Mouse (Mus musculus) olfactory bulb, adult 2 months (tissue): ENCODE measurements around the gene Zfp574. TPM values are rescaled to one million over a fixed set of nuclear protein-coding genes. Genes with fewer than 3 reads are reported as not detected.

Source experiments
- H3K27ac ChIP-seq: fragments of 200-500 bp; 2 replicates; pipeline ENCODE4 v1.5.1; 2012; ENCODE audit warnings: low read depth, low read length; ENCODE audit not compliant: insufficient read depth
- H3K4me1 ChIP-seq: fragments of 200-500 bp; 2 replicates; pipeline ENCODE4 v1.6.1; 2012; ENCODE audit warnings: low read length; ENCODE audit not compliant: control insufficient read depth, insufficient read depth
- H3K4me3 ChIP-seq: fragments of 200-500 bp; 2 replicates; pipeline ENCODE4 v1.5.1; 2012; ENCODE audit warnings: mild to moderate bottlenecking, low read depth, low read length, moderate library complexity; ENCODE audit not compliant: insufficient read depth
- CTCF ChIP-seq: fragments of 200-500 bp; IDR thresholded peaks from 2 replicates; pipeline ENCODE4 v1.5.1; 2012; ENCODE audit warnings: low read depth, mild to moderate bottlenecking, low read length, moderate library complexity; ENCODE audit not compliant: insufficient read depth
- POLR2A ChIP-seq: fragments of 200-500 bp; IDR thresholded peaks from 2 replicates; pipeline ENCODE4 v1.6.1; 2012; ENCODE audit warnings: mild to moderate bottlenecking, low read depth, low read length, moderate library complexity; ENCODE audit not compliant: insufficient read depth
- WGBS: fragments of 180-500 bp; shearing (Covaris S2); methylation state at CpG from one replicate; pipeline ENCODE4 v1.1.7; 2018; 5-methylcytosine and 5-hydroxymethylcytosine counted together
- polyA plus RNA-seq: library from polyadenylated mRNA; stranded (reverse); fragments of >200 nt; gene quantifications from 2 replicates; pipeline ENCODE4 v1.2.4, GENCODE M21; 2012; ENCODE audit warnings: low replicate concordance; ENCODE audit not compliant: missing spikeins, insufficient read depth, insufficient read length

The Zfp574 gene
- polyA plus RNA-seq, 1 experiment = not detected

DNA sequence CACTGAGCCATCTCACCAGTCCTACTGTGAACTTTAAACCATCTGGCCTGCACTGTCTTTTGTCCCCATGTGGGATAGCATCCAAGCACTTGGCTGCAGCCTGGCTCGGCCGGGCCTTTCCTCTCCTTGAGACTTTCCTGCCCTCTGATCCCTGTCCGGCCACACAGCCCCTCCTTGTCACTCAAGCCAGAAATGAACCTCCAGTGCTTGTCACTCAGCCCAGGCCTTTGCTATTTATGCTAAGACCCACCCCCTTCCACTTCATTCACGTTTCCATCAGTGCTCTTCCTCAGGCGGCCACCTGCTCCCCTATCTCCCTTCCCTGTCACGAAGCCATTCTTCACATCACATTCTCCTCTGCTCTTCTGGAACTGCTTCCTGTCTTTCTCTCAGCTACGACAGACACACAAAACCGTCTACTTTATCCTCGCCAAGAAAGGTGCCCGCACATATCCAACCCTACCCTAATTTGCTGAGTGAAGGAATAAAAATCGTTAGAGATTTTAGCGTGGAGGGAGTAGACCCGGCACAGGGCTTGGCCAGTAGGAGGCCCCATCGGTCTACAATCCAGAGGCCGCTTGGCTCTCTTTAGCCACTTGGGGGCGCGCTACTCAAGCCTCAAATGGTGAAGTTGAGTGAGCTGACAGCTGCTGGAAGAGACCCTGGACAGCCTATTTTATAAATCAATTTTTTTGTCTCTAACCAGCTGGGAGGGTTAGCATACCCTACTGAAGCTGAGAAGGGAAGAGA, 33.2 kb downstream of the Zfp574 start:
- peaks cover 12% of the 10 kb centered on the region; the same call in 1 of the 2 replicates for H3K4me1 ChIP-seq
- WGBS = 19% methylated on average over 17 of the region's 17 CpGs
- H3K4me3 ChIP-seq = no peak overlapping the region
- peak; percentile 95 for TF ChIP-seq CTCF
- no peak for TF ChIP-seq POLR2A
- no peak overlapping the region for H3K27ac ChIP-seq

DNA sequence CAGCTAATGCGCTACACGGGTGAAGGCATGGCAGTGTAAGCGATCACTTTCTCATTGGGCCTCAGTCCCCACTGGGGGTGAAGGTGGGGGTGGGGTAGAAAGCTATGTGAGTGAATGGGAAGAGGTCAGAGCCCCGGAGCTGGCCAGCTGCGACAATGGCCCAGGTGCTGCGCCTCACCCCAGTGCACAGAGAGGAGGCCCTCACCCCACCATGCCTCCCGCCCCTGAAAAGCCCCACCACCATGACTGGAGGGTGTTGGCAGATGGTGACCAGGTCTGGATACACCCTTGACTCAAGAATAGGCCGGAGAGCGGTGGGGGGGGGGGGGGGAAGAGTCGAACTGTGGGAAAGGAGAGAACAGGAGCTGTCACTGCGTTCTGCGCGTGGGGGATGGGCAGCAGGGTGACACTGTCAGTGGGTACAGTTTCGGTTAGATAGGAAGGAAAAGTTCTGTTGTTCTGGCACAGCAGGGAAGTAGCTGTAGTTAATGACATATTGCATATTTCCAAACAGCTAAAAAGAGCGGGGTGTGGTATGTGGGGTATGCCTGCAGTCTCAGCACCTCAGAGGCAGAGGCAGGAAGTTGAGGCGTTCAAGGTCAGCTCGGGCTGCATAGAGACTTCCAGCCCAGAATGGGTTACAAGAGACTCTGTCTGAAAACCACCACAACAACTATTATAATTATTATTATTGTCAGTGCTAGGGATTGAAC, 34.6 kb downstream of the Zfp574 start:
- no peak overlapping the region for H3K27ac ChIP-seq
- WGBS = 55% methylated on average over 17 of the region's 17 CpGs
- H3K4me3 ChIP-seq = no peak overlapping the region
- peaks cover 12% of the 10 kb centered on the region; the same call in 1 of the 2 replicates for H3K4me1 ChIP-seq
- TF ChIP-seq POLR2A (no peak), CTCF (no peak)

DNA sequence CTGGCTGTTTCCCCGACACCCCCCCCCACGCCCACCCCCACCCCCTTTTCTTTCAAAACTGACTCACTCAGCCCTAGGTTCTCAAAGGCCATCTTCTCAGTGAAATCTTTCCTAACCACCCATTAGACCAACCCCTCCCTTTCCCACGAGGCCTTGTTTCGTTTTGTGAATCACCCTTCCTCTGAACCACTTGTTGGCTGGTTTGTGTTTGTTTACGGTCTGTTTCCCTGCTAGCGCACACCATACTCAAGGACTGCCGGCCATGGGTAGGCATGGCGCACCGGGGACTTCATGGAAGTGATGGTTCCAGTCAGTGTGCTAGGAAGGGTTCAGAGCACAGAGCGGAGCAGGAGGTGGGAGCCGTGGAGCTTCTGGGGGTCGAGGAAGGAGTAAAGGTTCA, 37.0 kb downstream of the Zfp574 start:
- peaks cover 12% of the 10 kb centered on the region; the same call in 1 of the 2 replicates for H3K4me1 ChIP-seq
- H3K27ac ChIP-seq = no peak overlapping the region
- TF ChIP-seq CTCF = no peak
- no peak for TF ChIP-seq POLR2A
- 62% methylated on average over 12 of the region's 12 CpGs for WGBS
- no peak overlapping the region for H3K4me3 ChIP-seq

DNA sequence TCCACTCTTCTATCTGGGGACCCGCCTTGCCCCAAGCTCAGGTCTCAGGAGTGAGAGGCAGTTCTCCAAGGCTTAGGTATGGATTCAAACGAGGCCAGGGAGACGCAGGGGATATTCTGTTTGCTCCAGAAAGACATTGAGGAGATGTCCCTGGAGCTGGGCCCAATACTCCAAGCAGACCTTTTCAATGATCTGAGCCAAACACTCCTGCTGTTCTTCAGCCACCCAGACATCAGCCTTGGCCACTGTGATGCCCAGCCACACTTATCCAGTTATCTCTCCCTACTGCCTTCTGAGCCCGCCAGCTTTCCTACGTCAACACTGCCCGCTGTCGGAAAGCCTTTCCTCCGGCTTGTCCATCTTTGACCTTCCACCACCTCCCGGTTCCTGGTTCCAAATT, 38.0 kb downstream of the Zfp574 start:
- no peak overlapping the region for H3K27ac ChIP-seq
- no peak overlapping the region for H3K4me3 ChIP-seq
- TF ChIP-seq CTCF = no peak
- no peak for TF ChIP-seq POLR2A
- 94% methylated on average over 9 of the region's 9 CpGs for WGBS
- peaks cover 12% of the 10 kb centered on the region; the same call in 1 of the 2 replicates for H3K4me1 ChIP-seq

DNA sequence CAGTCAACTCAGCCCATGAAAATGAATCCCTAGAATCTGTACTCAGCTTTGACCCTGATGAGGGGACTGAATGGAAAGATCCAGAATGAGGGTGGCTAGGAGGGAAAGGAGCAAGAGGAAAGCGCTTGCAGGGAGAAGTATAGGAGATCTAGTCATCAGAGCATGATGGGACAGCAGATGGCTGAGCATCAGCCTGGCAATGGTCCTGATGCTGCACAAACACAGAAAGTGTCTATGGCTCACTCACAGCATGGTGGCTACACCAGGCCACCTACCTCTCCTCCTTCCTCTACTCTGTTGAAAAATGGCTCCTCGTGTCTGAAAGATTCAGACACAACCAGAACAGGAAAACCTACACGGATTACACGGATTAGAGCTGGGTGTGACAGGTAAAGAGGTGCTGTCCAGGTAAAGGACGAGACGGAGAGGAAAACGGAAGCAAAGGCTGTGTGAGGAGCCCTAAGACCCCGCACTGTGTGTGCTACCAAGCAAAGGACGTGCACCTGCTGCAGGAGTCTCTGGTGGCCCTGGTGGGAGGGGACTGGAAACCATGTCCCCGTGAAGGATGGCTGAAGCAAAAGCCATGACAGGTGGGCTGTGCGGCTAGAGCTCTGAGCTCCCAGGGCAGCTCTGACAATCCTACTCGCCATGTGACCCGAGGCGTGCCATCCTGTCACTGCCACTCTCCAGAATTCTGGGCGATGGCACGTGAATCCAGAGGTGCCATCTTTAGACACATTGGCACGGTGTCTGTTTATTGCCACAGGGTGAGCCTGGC, 40.0 kb downstream of the Zfp574 start:
- no peak overlapping the region for H3K27ac ChIP-seq
- WGBS = 86% methylated on average over 17 of the region's 17 CpGs
- peaks cover 6% of the 10 kb centered on the region; the same call in 1 of the 2 replicates for H3K4me1 ChIP-seq
- H3K4me3 ChIP-seq = no peak overlapping the region
- no peak for TF ChIP-seq CTCF
- TF ChIP-seq POLR2A = no peak

DNA sequence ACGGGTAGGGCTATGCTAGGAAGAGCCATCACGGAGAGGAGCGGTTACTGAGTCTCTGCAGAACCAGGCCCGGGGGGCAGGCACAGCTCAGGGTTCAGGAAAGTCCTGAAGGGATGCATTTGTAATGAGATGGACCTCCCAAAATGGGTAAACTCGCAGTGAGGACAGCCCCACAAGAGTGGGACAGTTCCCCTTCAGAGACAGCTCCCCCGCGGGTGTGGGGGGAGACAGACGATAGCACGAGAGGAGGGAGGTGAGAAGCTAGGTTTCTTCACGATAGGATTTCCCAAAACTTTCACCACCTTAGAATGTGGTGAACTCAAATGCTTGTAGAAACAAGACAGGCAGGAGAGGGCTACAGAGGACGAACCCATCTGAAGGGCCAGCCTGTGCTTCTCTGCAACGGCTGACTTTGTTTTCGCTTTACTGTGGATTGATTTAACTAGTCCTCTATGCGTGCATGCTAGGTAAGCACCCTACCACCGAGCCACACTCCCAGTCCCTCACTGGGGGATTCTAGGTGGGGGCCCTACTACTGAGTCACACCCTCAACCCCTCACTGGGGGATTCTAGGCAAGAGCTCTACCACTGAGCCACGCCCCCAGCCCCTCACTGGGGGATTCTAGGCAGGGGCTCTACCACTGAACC, 40.7 kb downstream of the Zfp574 start:
- no peak for TF ChIP-seq CTCF
- no peak for TF ChIP-seq POLR2A
- Histone ChIP-seq H3K4me1 (peaks cover 6% of the 10 kb centered on the region; the same call in 1 of the 2 replicates), H3K27ac (no peak overlapping the region), H3K4me3 (no peak overlapping the region)
- 89% methylated on average over 16 of the region's 16 CpGs for WGBS

DNA sequence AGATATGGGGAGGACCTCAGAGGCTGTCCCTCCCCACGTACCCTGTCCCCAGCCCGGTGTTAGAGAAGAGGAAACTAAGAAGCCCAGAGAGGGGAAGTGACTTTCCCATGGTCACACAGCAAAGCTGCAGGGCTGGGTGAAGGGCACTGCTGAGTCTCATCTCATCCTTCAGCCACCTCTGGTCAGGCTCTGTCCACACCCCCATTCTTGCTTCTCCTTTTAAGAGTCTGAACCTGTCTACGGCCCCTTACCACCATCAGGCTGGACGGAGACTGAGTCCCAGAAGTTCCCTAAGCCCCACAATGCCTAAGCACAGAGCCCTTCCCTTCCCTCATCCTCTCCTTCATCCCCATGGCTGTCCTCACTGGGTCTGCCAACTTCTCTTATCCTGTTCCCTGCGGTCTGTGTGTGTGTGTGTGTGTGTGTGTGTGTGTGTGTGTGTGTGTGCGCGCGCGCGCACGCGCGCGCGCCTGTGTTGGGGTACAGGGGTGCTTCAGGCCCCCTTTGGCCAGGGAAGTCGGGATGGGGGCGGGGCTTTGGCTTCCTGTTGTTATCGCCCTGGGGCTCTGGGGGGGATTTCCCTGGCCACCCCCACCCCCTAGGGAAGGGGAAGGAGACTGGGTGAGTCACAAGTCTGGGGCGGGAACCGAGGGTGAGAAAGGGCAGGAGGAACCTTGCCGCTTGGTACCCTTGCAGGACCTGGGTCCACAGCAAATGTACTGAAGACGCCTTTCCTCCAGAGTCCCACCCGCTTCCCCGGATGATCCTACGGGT, 47.9 kb downstream of the Zfp574 start:
- no peak for TF ChIP-seq POLR2A
- no peak for TF ChIP-seq CTCF
- WGBS = 79% methylated on average over 20 of the region's 25 CpGs

More for the DNA sequence above, 47.9 kb downstream of the Zfp574 start:
- Histone ChIP-seq H3K4me1 (peaks cover 21% of the 10 kb centered on the region), H3K27ac (no peak overlapping the region), H3K4me3 (no peak overlapping the region)
